Mouse (Mus musculus): ENCODE measurements around the gene Zgpat. TPM values are rescaled to one million over a fixed set of nuclear protein-coding genes. Genes with fewer than 3 reads are reported as not detected.

Zgpat gene
- total RNA-seq, 4 experiments from 2014 or later = 17.4 to 22.9 (median 18.1) TPM

DNA sequence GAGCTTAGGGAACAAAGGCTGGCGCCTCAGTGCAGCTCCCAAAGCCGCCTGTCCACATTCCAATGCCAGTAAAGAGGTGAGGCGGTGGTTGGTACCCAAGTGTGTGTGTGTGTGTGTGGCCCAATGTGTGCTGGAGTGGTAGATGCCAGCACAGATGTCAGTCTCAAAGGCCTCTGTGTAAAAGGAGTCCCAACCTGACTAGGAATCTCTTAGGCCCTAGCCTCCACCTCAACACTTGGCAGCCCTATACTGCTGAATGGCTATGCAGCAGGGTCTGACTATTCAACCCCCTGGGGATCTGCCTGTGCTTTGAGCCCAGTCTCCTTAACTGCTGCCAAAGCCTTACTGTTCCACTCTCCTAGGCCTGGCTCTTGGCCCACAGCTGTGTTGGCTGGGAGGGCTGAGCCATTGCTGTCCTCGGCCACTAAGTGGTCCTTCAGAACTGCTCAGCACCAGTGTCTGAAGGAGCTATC is 20.2 kb downstream of the Zgpat start:
- DNase-seq (ENCODE audit: low spot score) = peak; percentile 71

DNA sequence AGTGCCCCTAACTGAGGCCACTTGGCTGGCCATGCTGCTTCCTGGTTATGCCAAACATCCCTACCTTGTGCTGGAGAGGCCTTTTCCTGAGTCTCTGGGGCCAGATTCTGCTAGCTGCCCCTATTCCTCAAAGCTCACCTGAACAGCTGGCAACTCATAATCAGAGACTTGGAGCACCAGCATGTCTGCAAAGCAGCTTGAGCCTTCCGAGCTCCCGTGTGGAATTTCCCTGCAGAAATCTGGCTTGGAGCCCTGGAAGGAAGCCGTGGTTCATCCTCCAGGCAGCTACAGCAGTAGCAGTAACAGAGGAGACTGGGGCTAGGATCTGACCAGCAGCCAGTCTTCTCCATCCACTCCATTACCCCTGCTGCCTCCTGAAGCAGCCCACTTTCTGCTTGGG is 21.2 kb downstream of the Zgpat start:
- DNase-seq (ENCODE audit: low spot score) = peak; percentile 72

DNA sequence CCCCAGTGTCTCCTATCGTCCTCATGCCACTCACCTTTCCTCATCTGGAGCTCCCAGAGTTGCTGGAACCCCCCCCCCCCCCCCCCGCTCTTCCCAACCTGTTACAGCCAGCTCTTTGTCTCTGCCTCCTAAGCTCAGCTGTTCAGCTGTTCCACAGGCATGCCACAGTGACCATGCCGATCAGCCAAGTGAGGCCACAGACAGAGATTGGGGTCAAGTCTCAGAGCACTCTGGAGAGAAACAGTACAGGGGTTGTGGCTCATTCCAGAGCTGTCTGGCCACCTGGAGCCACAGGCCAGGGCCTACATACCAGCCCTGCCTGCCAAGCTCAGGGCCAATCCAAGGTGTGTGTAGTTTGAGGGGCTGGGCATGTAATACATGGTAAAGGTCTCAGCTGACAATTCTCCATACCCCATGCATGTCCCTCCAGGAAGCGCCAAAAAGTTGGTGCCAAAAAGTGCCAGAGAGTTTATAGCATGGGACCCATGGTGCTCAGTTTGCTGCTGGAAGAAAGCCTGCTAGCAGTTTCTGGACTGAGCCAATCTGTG is 22.0 kb downstream of the Zgpat start:
- DNase-seq (ENCODE audit: low spot score) = no peak

DNA sequence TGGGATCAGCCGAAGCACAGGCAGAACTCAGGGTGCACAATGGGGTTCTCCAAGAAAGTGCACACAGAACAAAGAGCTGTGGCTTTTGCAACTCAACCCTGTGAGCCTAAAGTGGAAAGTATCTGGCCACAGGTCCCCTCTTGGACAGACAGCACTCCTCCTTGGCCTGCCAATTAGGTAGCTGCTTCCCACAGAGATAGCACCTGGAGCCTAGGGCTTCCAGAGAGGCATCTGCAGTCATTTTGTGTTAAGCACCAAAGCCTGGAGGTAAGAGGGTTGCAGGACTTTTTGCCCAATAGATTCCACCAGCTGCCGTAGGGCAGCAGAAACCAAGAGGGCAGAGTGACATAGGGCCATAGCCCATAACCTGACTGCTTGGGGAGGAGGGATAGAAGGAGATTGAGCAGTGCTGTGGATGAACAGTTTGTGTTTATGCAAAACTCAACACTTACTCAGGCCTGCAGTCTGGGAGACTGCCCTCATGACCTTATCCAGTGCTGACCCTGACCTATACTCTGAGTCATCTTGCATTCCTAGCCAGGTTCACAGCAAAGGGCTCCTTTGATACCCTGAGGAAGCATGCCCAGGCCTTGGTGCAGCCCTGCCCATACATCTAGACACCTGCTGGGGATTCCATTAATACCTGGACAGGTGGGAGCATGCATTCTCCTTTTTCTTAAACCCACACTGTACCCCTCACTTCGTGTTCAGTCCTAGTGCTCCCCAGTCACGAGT is 25.6 kb downstream of the Zgpat start:
- DNase-seq (ENCODE audit: low spot score) = no peak

DNA sequence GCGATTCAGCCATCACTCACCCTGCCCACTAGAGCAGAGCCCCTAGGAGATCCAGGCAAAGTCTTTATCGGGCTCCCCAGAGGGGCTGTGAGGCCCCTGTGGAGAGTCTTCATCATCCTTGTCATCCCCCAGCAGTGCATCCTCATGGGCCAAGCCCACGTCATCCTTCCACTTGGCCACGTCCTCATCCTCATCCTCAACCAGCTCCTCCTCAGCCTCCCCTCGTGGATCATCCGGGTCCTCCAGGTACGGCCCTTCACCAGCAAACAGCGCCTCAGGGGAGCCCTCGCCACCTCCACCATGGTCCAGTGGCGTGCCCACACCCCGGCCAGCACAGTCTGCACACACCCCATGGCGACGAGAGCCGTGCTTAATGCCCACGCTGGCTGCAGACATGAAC is 26.3 kb downstream of the Zgpat start:
- DNase-seq (ENCODE audit: low spot score) = no peak

DNA sequence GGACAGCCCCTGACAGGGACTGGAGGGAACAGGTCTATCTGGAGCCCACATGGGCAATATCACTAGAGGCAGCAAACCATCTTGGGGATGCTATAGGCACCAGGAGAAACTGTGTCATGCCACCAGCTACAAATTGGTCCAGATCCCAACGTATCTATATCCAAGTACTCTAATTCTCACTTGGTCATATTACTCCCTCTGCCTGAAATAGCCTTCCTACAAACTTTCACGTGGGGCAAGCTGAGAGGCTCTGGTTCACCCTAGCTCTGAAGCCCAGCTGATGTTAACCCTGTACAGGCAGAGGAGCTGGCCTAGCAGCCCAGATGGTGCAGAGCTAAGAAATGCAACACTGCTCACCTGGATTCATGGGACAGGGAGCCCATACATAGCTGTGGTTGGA is 26.8 kb downstream of the Zgpat start:
- DNase-seq (ENCODE audit: low spot score) = no peak

GRCm38 (mm10) chr2:181392600-181393213 is 28.0 kb downstream of the Zgpat start:
- DNase-seq (ENCODE audit: low spot score) = peak; percentile 82

DNA sequence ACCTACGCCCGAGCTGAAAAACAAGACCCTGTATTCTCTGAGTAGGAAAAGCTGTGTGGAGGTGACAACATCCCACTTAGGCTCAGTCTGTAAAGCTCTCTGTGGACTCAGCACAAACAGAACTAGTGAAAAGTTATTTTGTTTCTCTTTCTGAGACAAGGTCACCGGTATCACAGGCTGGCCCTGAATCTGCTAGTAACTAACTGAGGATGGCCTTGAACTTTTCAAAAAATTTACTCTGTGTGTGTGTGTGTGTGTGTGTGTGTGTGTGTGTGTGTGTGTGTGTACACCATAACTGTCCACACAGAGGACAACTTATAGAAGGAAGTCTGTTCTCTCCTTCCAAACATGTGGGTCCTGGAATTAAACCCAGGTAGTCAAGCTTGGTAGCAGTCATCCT is 29.4 kb downstream of the Zgpat start:
- no peak for DNase-seq (ENCODE audit: low spot score)

DNA sequence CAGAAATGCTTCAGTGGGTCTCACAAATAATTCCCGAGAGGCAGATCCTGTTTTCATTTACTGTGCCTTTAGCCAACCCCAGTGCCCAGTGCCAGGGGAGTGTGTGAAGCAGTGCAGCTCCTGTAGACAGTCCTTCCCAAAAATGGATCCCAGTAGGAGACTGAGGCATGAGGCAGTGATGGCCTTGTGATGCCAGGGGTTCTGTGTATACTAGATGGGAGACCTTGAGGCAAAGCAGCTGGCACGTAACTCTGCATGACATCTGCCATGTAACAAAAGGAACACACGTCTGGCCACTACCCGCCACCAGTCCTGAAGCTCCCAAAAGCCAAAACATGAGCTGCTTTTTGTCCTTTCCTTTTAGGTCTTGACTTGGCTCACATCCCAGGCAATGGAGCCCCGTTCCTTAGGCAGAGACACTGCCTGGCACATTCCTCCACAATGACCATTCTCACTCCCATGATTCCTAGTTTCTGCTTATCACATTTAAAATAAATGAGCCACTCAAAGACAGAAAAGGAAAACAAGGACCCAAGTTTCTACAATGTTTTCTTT is 32.6 kb downstream of the Zgpat start:
- DNase-seq (ENCODE audit: low spot score) = no peak

- DNase-seq (ENCODE audit: low spot score) = no peak
These were observed 36.8 kb downstream of the Zgpat start for GRCm38 (mm10) chr2:181401497-181401896.

GRCm38 (mm10) chr2:181403722-181404121 is 39.0 kb downstream of the Zgpat start:
- no peak for DNase-seq (ENCODE audit: low spot score)

DNA sequence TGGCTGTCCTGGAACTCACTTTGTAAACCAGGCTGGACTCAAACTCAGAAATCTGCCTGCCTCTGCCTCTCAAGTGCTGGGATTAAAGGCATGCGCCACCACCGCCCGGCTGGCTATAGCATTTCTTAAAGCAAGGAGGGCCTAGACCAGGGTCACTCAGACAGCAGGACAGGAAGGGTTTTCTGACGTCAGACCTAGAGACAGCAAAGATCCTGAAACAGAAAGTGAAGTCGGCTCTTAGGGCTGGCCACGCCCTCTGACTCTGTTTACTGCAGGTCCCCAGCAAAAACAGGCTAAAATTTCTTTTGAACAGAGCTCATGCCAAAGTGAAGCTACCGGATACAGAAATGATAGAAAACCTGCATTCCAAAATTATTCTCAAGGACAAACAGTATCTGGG is 44.9 kb downstream of the Zgpat start:
- no peak for DNase-seq (ENCODE audit: low spot score)

DNA sequence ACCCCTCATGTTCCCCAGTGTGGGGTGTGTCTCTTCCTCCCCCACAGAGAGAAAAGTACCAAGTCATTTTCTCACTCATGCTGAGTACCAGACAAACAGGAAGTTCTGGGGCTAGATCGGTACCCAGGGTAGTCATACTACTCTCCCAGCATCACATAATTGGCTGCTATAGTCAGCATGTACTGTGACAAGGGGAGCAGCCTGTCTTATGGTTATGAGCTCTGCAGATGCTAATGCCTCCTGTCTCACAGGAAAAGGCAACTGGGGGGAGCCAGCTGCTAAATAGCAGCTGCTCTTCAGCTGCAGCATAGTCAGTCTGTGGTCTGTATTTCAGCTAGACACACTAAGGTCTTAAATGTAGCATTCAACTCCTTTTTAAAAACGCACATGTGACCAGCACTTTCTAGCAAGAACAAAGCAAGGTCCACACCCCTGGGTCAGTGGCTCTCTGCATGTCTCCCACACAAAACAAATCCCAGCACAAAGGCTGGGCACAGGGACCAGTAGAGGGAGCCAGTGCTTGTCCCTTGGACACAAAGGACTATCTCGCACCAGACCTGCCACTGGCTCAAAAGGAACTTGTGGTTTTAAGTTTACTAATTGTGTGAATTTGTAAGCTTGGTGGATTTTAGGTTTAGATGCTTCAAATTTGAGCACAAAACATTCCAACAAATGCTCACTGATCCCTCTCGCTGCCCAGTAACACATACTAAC is 46.2 kb downstream of the Zgpat start:
- DNase-seq (ENCODE audit: low spot score) = peak; percentile 72

GRCm38 (mm10) chr2:181413141-181413540 is 48.4 kb downstream of the Zgpat start:
- DNase-seq (ENCODE audit: low spot score) = no peak

DNA sequence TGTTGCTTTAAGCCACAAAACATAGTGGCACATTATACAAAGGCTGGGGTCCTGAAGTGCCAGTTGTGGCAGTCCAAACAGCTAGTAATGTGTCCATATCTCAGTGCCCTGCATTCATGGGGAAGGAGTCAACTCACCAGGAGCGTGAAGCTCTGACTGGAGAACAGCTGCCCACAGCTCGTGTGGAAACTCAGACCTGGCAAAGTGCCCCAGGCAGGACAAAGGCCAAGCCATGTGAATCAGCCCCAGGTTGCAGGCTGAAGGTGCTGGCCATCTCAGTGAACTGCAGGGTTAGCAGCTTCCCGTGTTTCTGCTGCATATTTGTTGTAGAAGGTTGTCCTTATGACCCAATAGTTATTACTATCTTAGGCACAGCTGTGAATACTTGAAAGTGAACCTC is 51.2 kb downstream of the Zgpat start:
- peak; percentile 41 for DNase-seq (ENCODE audit: low spot score)

GRCm38 (mm10) chr2:181419359-181419758 is 54.6 kb downstream of the Zgpat start:
- DNase-seq (ENCODE audit: low spot score) = no peak

DNA sequence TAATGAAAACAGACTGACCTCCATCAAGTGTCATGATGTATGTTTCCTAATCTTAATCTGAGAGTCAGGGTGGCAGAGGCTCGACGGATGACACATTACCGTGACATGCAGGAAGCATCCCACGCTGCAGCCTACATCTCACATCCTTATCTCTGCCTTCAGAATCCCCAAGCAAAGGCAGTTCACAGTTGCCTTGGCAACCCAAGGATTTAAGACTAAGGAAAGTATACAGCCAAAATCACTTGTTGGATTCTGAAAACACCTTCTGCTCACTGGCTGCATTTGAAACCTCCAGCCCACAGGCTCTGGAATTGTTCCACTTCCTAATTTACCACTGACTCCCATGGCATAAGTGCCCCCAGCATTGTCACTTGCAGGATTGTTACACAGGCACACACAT is 55.7 kb downstream of the Zgpat start:
- DNase-seq (ENCODE audit: low spot score) = no peak

DNA sequence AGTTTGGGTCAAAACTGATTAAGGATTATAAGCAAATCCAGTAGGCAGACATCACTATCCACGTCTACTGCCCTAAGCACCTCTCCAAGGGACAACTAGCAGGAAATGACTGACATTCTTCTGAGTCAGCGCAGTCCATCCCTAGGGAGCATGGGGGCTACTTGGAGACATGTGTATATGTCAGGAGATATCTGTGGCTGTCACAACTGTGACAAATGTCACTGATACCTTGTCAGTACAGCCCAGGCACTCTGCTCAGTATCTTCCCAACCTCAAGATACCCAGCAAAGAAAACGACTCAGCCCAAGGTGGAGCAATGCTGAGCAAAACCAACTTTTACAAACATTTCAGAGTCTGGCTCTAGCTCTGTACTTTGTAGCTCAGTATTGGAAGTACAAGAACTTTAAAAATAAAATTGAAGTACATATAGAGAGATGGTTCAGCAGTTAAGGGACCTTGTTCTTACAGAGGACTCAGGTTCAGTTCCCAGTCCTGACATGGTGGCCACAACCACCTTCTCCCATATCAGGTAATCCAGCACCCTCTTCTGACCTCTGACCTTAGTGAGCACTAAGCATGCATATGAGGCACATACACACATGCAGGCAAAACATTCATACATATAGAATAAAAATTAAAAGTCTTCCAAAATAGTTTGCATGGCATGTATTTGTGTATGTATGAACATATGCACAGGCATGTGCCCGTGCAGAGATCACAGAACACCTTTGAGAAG is 56.3 kb downstream of the Zgpat start:
- no peak for DNase-seq (ENCODE audit: low spot score)

- DNase-seq (ENCODE audit: low spot score) = peak; percentile 19
These were observed 59.1 kb downstream of the Zgpat start for GRCm38 (mm10) chr2:181423834-181424233.

Measured in heart, adult 8-10 months (tissue).